Mouse (Mus musculus): ENCODE results near the gene Fah. TPM values are rescaled to one million over a fixed set of nuclear protein-coding genes. Genes with fewer than 3 reads are reported as not detected.

The Fah gene
- total and polyA plus RNA-seq, 3 experiments: 1.4 to 7.3 (median 2.4) TPM

GRCm38 (mm10) chr7:84551472-84551871 is 55.0 kb downstream of the Fah start:
- H3K4me1 ChIP-seq (ENCODE audit: insufficient read depth, low read depth, low read length): no peaks in the 10 kb centered on the region
- no peak overlapping the region for H3K4me3 ChIP-seq (ENCODE audit: low read depth, low read length)
- no peak for ATAC-seq (ENCODE audit: extremely low read depth, insufficient number of reproducible peaks, low FRiP score, poor library complexity, severe bottlenecking)
- no peak for DNase-seq (ENCODE audit: low spot score)
- H3K36me3 ChIP-seq (replicated peaks): no peaks in the 10 kb centered on the region
- H3K27me3 ChIP-seq (ENCODE audit: insufficient read depth, low read length): no peaks in the 10 kb centered on the region
- TF ChIP-seq TAL1 (conservative IDR thresholded peaks at IDR 0.05; ENCODE audit: low read depth, low read length) (no peak), GATA2 (IDR thresholded peaks at IDR 0.05; ENCODE audit: borderline replicate concordance, low read depth, low read length) (no peak), CTCF (IDR thresholded peaks at IDR 0.05; ENCODE audit: low read depth, low read length) (no peak), GATA1 (IDR thresholded peaks at IDR 0.05; ENCODE audit: borderline replicate concordance, low read length) (no peak), POLR2AphosphoS5 (IDR thresholded peaks at IDR 0.05; ENCODE audit: insufficient replicate concordance, low read depth, low read length) (no peak)
- H3K9me3 ChIP-seq (replicated peaks): no peaks in the 10 kb centered on the region

- no peaks in the 10 kb centered on the region for H3K9me3 ChIP-seq (replicated peaks)
- H3K36me3 ChIP-seq (replicated peaks): no peaks in the 10 kb centered on the region
- no peak for TF ChIP-seq POLR2AphosphoS5 (IDR thresholded peaks at IDR 0.05; ENCODE audit: insufficient replicate concordance, low read depth, low read length)
- no peak for TF ChIP-seq GATA1 (IDR thresholded peaks at IDR 0.05; ENCODE audit: borderline replicate concordance, low read length)
- TF ChIP-seq GATA2 (IDR thresholded peaks at IDR 0.05; ENCODE audit: borderline replicate concordance, low read depth, low read length): no peak
- no peak for TF ChIP-seq CTCF (IDR thresholded peaks at IDR 0.05; ENCODE audit: low read depth, low read length)
- no peak for TF ChIP-seq TAL1 (conservative IDR thresholded peaks at IDR 0.05; ENCODE audit: low read depth, low read length)
- no peaks in the 10 kb centered on the region; the same call in 1 of the 2 replicates for H3K27me3 ChIP-seq (ENCODE audit: insufficient read depth, low read length)
- DNase-seq (ENCODE audit: low spot score) (no peak), ATAC-seq (ENCODE audit: extremely low read depth, insufficient number of reproducible peaks, low FRiP score, poor library complexity, severe bottlenecking) (no peak)
- no peaks in the 10 kb centered on the region for H3K4me1 ChIP-seq (ENCODE audit: insufficient read depth, low read depth, low read length)
- H3K4me3 ChIP-seq (ENCODE audit: low read depth, low read length): no peak overlapping the region
These were observed 59.9 kb downstream of the Fah start for GRCm38 (mm10) chr7:84546667-84547066.

- Histone ChIP-seq H3K27me3 (ENCODE audit: insufficient read depth, low read length) (no peaks in the 10 kb centered on the region; the same call in 1 of the 2 replicates), H3K9me3 (replicated peaks) (no peaks in the 10 kb centered on the region), H3K4me3 (ENCODE audit: low read depth, low read length) (no peak overlapping the region), H3K4me1 (ENCODE audit: insufficient read depth, low read depth, low read length) (no peaks in the 10 kb centered on the region), H3K36me3 (replicated peaks) (no peaks in the 10 kb centered on the region)
- ATAC-seq (ENCODE audit: extremely low read depth, insufficient number of reproducible peaks, low FRiP score, poor library complexity, severe bottlenecking): no peak
- DNase-seq (ENCODE audit: low spot score): no peak
- TF ChIP-seq POLR2AphosphoS5 (IDR thresholded peaks at IDR 0.05; ENCODE audit: insufficient replicate concordance, low read depth, low read length) (no peak), TAL1 (conservative IDR thresholded peaks at IDR 0.05; ENCODE audit: low read depth, low read length) (no peak), GATA2 (IDR thresholded peaks at IDR 0.05; ENCODE audit: borderline replicate concordance, low read depth, low read length) (no peak), GATA1 (IDR thresholded peaks at IDR 0.05; ENCODE audit: borderline replicate concordance, low read length) (no peak), CTCF (IDR thresholded peaks at IDR 0.05; ENCODE audit: low read depth, low read length) (no peak)
These were observed 61.6 kb downstream of the Fah start for GRCm38 (mm10) chr7:84544946-84545345.

Other genes starting within 250 kb of the Fah start
- not detected in 2 replicates for gene Arnt2, start 196.5 kb downstream of the Fah start, total RNA-seq (2014; fragmentation: Nextera tagmentation)
- 0.05 and 0.12 TPM in 2 replicates for gene Arnt2, start 196.5 kb downstream of the Fah start, total RNA-seq (2017)
- gene Arnt2, start 196.5 kb downstream of the Fah start, polyA plus RNA-seq (2012): not detected in 2 replicates
- not detected in 2 replicates for gene Gm2115, start 77.8 kb downstream of the Fah start, total RNA-seq (2014; fragmentation: Nextera tagmentation)
- gene Gm2115, start 77.8 kb downstream of the Fah start, total RNA-seq (2017): under 0.01 and 0.27 TPM in 2 replicates
- not detected in 2 replicates for gene Gm2115, start 77.8 kb downstream of the Fah start, polyA plus RNA-seq (2012)
- 134 and 164 TPM in 2 replicates for gene Zfand6, start 83.2 kb upstream of the Fah start, total RNA-seq (2014; fragmentation: Nextera tagmentation)
- 97.1 and 106 TPM in 2 replicates for gene Zfand6, start 83.2 kb upstream of the Fah start, total RNA-seq (2017)
- 21.1 and 23.1 TPM in 2 replicates for gene Zfand6, start 83.2 kb upstream of the Fah start, polyA plus RNA-seq (2012)
- gene Olfr291, start 246.8 kb upstream of the Fah start, total RNA-seq (2014; fragmentation: Nextera tagmentation): not detected in 2 replicates
- 0.12 and 0.16 TPM in 2 replicates for gene Olfr291, start 246.8 kb upstream of the Fah start, total RNA-seq (2017)
- gene Olfr291, start 246.8 kb upstream of the Fah start, polyA plus RNA-seq (2012): not detected in 2 replicates